Mouse (Mus musculus) neutrophil, adult 5-6 weeks (primary cell): ENCODE measurements around the gene Cgn. TPM values are rescaled to one million over a fixed set of nuclear protein-coding genes. Genes with fewer than 3 reads are reported as not detected.
"Not testable (repeated sequence)": the region's sequence is repeated elsewhere in the genome, so short reads cannot be mapped to it uniquely, and the experiment has no call there.

Experiments
- ATAC-seq: fragments of 151-379, 151-347 bp; 2 replicates; pipeline ENCODE4 v1.8.0; 2017; ENCODE audit warnings: mild to moderate bottlenecking, moderate TSS enrichment; ENCODE audit not compliant: insufficient number of reproducible peaks, poor library complexity, low FRiP score, severe bottlenecking; ENCODE audit errors: extremely low read depth
- total RNA-seq: library from RNA; stranded (forward); fragments of 200-1000 nt; gene quantifications from 2 replicates; pipeline ENCODE4 v1.2.3, GENCODE M21; 2017

The Cgn gene
- total RNA-seq, 1 experiment from 2014 or later: not detected

GRCm38 (mm10) chr3:94794359-94794758 lies 8.1 kb upstream of the Cgn start:
- ATAC-seq: no peak

DNA sequence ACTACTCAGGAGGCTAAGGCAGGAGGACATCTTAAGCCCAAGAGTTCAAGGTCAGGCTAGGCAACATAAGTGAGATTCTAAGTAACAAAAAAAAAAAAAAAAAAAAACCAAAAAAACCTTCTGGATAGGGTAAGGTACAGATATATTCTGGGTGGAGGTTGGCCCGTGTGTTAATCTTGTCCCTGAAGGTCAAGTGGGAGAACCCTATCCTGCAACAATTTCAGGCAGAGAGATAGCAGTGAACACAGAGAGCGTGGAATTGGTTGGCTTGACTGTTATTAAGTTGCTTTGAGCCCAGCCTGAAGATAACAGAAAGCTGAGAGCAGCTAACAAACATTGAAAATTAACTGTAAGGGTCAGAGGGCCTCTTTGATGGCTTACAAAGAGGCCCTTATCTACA lies 7.4 kb upstream of the Cgn start:
- ATAC-seq: no peak

DNA sequence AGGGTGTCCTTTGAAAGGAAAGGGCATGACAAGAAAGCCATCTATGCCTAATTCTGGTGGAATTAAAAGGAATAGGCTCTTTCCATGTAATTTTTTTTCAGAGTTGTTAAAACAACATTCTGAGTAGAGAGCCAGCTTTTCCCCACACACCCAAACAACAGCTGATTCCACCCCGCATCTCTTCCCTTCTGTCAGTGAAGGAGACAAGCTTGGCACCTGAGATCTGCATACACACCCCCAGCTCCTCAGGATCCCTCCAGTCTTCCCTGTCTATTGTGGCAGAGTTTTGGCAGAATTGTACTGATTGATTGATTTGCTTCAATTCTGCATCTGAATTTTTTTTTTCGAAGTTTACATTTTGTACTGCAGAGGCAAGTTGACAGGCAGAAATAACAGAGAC lies 6.0 kb upstream of the Cgn start:
- ATAC-seq: no peak

- ATAC-seq: no peak
These were observed 3.2 kb upstream of the Cgn start for GRCm38 (mm10) chr3:94789516-94789915.

DNA sequence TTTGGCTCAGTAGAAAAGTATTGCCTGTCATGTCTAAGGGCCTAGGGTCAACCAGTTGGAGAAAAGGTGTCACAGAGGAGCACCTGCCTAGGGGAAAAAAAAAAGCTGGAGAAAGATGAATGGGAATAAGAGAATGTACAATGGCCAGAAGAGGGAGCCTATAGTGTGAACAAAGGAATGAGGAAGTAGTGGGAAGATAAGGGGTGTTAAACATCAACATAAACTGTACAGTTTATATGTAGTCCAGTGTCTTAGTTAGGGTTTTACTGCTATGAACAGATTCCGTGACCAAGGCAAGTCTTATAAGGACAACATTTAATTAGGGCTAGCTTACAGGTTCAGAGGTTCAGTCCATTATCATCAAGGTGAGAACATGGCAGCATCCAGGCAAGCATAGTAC lies 2.8 kb upstream of the Cgn start:
- no peak for ATAC-seq

- no peak for ATAC-seq
These were observed 959 bp upstream of the Cgn start for GRCm38 (mm10) chr3:94787122-94787780.

- no peak for ATAC-seq
These were observed 334 bp downstream of the Cgn start for GRCm38 (mm10) chr3:94785958-94786357.

GRCm38 (mm10) chr3:94784171-94784701 lies 2.1 kb downstream of the Cgn start:
- no peak for ATAC-seq

DNA sequence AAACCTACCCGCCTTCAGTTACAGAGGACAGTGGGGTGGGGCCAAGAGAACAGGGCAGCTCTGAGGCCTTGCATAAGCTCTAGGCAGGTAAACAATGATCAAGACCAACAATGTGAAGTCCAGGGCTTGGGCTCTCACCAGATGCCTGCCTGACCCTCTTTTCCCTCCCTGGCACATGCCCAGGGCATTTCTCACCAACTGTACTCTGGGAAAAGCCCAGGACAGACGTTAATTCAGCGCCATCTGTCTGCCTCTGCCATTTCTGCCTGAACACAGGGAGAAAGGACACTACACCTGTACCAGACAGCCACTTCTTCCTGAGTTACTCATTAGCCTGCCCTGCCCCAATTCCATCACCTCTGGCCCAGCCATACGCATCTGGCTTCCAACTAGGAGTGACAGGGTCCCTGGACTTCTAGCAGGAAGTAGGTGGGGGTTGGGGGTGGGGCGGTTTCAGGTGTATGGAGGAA lies 2.8 kb downstream of the Cgn start:
- ATAC-seq: no peak

GRCm38 (mm10) chr3:94782936-94783335 lies 3.4 kb downstream of the Cgn start:
- no peak for ATAC-seq

GRCm38 (mm10) chr3:94781356-94781755 lies 4.9 kb downstream of the Cgn start:
- no peak for ATAC-seq

DNA sequence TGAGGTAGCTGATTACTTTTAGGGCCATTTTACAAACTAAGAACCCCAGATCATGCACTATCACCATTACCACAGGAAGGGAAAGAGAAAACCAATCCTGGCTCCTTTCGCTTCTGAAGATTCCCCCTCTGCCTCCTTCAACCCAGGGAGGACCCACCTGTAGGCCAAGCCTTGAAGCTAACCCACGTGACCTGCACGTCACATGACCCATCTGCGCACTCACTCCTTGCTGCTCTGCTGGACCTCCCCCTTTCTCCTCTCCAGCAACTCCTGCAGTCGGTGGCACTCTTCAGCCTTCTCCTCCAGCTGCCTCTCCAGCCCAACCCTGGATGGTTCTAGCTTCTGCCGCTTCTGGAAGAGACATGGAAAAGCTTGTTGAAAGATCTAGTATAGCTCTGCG lies 10.4 kb downstream of the Cgn start:
- ATAC-seq: no peak

- no peak for ATAC-seq
These were observed 12.3 kb downstream of the Cgn start for GRCm38 (mm10) chr3:94774039-94774438.

- ATAC-seq: not testable (repeated sequence)
These were observed 20.8 kb downstream of the Cgn start for GRCm38 (mm10) chr3:94765456-94765855.

DNA sequence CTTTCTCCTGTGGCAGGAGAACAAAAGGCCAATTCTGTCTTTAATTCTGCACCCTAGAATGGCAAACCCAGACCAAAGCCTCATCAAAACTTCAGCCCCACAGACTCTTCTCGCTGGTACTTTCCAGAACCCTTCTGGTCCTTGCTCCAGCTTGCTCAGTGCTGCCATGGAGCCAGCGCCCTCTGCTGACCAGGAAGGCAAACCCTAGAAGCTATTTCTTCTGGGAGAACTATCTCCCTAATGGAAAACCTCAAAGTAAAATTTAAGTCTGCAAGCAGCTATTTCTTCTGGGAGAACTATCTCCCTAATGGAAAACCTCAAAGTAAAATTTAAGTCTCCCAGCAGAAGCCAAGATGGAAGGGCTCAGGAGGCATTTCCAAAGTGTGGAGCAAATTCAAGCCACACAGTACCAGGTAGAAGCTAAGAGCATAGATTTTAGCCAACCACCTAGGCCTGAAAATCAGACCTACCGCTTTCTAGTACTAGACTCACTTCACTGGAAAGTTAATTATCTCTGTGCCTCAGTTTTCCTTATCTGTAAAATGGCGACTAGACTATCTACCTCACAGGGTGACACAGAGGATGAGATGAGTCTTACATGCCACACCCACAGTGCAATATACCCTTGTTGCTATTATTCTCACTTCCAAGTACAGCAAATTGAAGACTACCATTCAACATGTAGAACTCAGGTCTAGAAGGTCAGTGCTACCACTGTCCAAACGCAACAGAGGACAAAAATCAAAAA lies 21.6 kb downstream of the Cgn start:
- not testable (repeated sequence) for ATAC-seq

DNA sequence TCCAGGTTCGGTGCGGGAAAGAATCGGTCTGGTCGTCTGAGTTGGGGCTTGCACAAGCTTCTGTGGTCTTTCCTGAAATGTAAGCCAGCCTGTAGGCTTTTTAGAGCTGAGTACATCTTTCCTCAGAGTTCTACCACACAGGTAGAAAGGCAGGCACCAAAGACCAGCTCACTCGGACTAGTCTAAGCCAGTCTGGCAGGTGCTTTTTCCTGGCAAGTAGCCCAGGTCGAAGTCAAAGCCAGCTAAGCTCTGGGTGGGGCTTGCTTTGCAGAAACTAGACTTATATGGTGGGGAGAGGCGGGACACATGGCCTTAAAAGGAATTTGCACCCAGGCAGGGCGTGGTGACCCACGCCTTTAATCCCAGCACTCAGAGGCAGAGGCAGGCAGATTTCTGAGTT lies 27.9 kb downstream of the Cgn start:
- ATAC-seq: not testable (repeated sequence)

GRCm38 (mm10) chr3:94758056-94758409 lies 28.3 kb downstream of the Cgn start:
- ATAC-seq: peak; percentile 95

DNA sequence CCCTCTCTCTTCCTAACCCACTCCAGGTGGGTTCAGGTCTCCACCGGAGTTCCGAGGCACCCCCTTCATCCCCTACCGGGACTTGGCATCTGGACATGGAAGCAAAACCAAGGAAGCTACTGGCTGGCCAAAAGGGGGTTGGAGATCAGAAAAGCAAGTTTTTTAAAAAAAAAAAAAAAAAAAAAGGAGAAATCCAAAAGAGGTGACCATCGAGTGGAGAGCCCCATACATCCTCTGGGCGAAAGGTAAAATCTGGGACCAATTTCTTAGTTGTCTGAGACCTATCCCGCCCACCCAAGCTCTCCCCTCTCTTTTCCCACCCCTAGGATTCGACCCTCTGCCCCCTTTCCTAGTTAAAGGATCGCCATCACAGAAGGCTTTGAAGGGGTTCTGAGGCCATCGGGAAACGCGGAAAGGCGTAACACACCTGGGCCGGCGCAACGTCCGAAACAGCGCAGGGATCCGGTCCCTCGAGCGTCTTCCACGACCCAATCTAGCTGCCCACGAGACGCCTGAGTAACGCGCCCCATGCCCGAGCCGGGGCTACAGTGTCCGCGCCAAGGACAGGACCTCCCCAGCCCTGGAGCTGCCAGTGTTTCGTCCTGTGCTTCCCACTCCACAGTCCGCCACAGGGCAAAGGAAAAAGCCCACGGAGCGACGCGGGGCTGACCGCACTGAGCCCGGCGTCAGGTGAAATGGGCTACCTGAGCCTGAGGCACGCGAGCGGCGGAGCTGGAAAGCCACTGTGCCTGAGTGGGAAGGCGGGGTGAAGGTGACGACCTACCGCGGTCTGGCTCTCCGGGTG lies 28.8 kb downstream of the Cgn start:
- ATAC-seq: not testable (repeated sequence)

DNA sequence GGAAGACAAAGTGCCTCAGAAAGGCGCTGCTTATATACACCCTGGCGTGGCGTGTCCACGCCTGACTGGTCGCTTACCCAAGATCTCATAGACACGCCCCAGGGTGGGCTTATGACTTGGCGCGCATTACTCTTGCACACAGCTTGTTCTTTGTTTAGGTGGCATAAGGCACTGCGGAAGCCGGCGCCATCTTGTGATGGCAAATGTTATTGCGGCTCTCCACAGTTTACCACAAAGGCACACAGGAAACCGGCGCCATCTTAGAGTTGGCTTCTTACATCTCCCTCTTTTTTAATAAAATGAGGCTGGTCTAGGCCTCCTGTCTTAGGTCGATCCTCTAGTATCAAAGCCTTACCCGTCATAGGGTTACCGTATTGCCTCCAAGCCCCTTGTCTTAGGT lies 40.6 kb downstream of the Cgn start:
- ATAC-seq: no peak

GRCm38 (mm10) chr3:94723637-94724036 lies 62.7 kb downstream of the Cgn start:
- not testable (repeated sequence) for ATAC-seq
